Mouse (Mus musculus): ENCODE measurements around the gene Fam180a. TPM values are rescaled to one million over a fixed set of nuclear protein-coding genes. Genes with fewer than 3 reads are reported as not detected.

Fam180a gene
- polyA plus RNA-seq, 1 experiment from 2014 or later: not detected

DNA sequence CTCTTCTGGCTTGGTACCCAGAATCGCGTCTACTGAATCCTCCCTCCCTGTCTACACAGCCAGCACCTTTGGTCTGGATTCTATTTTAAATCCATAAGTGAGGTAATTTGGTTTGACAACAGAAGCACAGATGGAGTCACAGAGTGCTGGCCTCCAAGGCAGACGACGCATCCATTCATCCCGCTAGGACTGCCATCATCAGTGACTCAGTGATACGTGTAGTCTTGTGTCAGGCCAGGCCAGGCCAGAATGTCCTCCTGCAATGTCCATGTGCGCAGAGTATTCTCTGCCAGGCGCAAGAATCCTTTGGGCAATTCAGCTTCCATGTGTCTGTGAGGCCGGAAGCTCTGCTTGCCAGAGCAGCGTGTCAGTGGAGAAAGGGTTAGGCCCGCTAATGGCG lies 4.0 kb upstream of the Fam180a start:
- Histone ChIP-seq H3K27me3 (ENCODE audit: control insufficient read depth, insufficient read depth, low read length) (no peaks in the 10 kb centered on the region), H3K4me2 (ENCODE audit: low read depth, low read length) (no peak overlapping the region), H3K4me3 (ENCODE audit: low read depth, low read length) (no peak overlapping the region), H3K9ac (replicated peaks; ENCODE audit: low read depth, low read length) (no peak overlapping the region), H3K9me3 (ENCODE audit: control insufficient read depth, low read length) (no peaks in the 10 kb centered on the region), H3K4me1 (ENCODE audit: control insufficient read depth, insufficient read depth, low read length) (no peaks in the 10 kb centered on the region), H3K36me3 (ENCODE audit: control insufficient read depth, insufficient read depth, low read length) (no peaks in the 10 kb centered on the region), H3K27ac (ENCODE audit: low read depth, low read length) (no peak overlapping the region)
- no peak for ATAC-seq (ENCODE audit: low read depth)
- 98% methylated on average over 12 of the region's 12 CpGs for WGBS

DNA sequence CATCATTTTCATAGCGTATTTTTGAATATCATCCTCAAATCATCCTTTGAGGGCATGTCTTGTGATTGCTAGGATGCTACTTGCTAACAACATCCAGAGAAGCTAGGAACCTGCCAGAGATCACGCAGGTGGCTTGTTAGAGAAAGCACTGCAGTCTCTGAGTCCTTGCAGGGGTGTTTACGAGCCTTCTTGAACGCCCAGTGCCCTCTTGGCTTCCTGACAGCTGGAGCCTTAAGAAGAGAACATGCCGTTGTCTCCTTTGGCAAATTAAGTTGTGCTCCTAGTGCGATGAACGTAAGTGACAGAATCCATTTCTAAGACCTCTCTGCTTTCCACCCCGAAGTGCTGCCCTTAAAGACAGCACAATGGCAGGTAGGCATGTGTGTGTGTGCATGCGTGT lies 1.6 kb downstream of the Fam180a start:
- no peak for ATAC-seq (ENCODE audit: low read depth)
- H3K4me2 ChIP-seq (ENCODE audit: low read depth, low read length): no peak overlapping the region
- WGBS: 74% methylated on average over 9 of the region's 9 CpGs

DNA sequence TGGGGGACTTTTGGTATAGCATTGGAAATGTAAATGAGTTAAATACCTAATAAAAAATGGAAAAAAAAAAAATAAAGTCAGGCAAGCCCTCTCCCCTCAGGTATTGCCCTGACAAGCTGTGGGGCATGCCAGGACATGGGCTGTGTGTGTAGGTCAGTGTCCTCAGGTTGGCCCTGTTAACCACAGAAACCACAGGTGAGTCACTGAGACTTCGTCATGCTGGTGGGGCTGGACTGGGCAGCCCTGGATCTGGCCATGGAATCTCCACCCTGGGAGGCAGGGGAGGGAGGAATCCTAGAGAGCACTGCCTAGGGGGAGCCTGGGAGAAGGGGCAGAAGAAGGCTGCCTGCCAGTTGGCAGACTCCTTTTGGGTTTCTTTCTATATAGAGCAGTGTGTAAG lies 2.9 kb downstream of the Fam180a start:
- Histone ChIP-seq H3K9me3 (ENCODE audit: control insufficient read depth, low read length) (no peaks in the 10 kb centered on the region), H3K4me2 (ENCODE audit: low read depth, low read length) (no peak overlapping the region), H3K27ac (ENCODE audit: low read depth, low read length) (no peak overlapping the region), H3K9ac (replicated peaks; ENCODE audit: low read depth, low read length) (no peak overlapping the region), H3K4me1 (ENCODE audit: control insufficient read depth, insufficient read depth, low read length) (no peaks in the 10 kb centered on the region), H3K36me3 (ENCODE audit: control insufficient read depth, insufficient read depth, low read length) (no peaks in the 10 kb centered on the region), H3K27me3 (ENCODE audit: control insufficient read depth, insufficient read depth, low read length) (no peaks in the 10 kb centered on the region), H3K4me3 (ENCODE audit: low read depth, low read length) (no peak overlapping the region)
- ATAC-seq (ENCODE audit: low read depth): no peak
- 90% methylated on average over 1 of the region's 1 CpGs for WGBS

More for the DNA sequence above, 1.6 kb downstream of the Fam180a start:
- H3K27ac ChIP-seq (ENCODE audit: low read depth, low read length): no peak overlapping the region
- no peaks in the 10 kb centered on the region for H3K9me3 ChIP-seq (ENCODE audit: control insufficient read depth, low read length)
- H3K4me1 ChIP-seq (ENCODE audit: control insufficient read depth, insufficient read depth, low read length): no peaks in the 10 kb centered on the region
- no peak overlapping the region for H3K4me3 ChIP-seq (ENCODE audit: low read depth, low read length)
- H3K27me3 ChIP-seq (ENCODE audit: control insufficient read depth, insufficient read depth, low read length): no peaks in the 10 kb centered on the region
- H3K9ac ChIP-seq (replicated peaks; ENCODE audit: low read depth, low read length): no peak overlapping the region
- H3K36me3 ChIP-seq (ENCODE audit: control insufficient read depth, insufficient read depth, low read length): no peaks in the 10 kb centered on the region

DNA sequence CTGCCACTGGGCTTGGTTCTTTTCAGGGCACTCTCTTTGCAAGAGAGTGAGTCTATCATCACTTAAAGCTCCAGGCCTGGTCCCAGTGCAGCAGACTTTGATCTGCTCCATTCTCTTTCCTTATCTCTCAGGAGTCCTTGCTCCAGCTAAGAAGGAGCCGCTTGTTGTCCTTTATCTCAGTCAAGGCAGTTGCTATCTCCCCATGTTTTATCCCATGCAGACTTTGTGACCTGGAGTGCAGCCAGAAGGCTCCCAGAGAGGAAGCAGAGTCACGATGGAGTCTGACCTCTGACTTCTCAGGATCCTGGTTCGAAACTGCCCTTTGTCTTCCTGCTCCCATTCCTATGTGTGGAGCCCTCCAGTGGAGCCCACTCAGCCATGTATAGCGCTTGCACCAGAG lies 4.8 kb downstream of the Fam180a start:
- H3K27ac ChIP-seq (ENCODE audit: low read depth, low read length): no peak overlapping the region
- no peaks in the 10 kb centered on the region for H3K27me3 ChIP-seq (ENCODE audit: control insufficient read depth, insufficient read depth, low read length)
- H3K4me3 ChIP-seq (ENCODE audit: low read depth, low read length): no peak overlapping the region
- no peaks in the 10 kb centered on the region for H3K4me1 ChIP-seq (ENCODE audit: control insufficient read depth, insufficient read depth, low read length)
- ATAC-seq (ENCODE audit: low read depth): no peak
- no peaks in the 10 kb centered on the region for H3K36me3 ChIP-seq (ENCODE audit: control insufficient read depth, insufficient read depth, low read length)
- 85% methylated on average over 4 of the region's 4 CpGs for WGBS
- H3K4me2 ChIP-seq (ENCODE audit: low read depth, low read length): no peak overlapping the region
- no peak overlapping the region for H3K9ac ChIP-seq (replicated peaks; ENCODE audit: low read depth, low read length)
- no peaks in the 10 kb centered on the region for H3K9me3 ChIP-seq (ENCODE audit: control insufficient read depth, low read length)

DNA sequence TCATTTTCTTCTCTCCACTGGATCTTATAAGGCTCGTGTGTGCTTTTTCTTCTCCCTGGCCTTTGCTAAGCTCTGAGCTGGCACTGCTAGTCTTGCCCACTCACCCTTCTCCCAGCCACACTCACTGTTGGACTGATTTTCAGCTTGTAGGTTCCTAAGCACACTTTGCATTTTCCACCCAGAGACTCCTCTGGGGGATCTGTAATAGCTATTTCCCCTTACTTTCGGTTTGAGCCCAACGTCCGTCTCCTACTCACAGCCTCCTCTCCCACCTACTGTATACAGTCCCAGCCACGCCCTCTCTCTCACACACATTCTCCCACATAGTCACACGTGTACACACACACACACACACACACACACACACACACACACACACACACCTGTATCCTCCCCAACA lies 6.1 kb downstream of the Fam180a start:
- Histone ChIP-seq H3K9me3 (ENCODE audit: control insufficient read depth, low read length) (no peaks in the 10 kb centered on the region), H3K9ac (replicated peaks; ENCODE audit: low read depth, low read length) (no peak overlapping the region), H3K36me3 (ENCODE audit: control insufficient read depth, insufficient read depth, low read length) (no peaks in the 10 kb centered on the region), H3K27ac (ENCODE audit: low read depth, low read length) (no peak overlapping the region), H3K4me2 (ENCODE audit: low read depth, low read length) (no peak overlapping the region), H3K4me3 (ENCODE audit: low read depth, low read length) (no peak overlapping the region), H3K4me1 (ENCODE audit: control insufficient read depth, insufficient read depth, low read length) (no peaks in the 10 kb centered on the region), H3K27me3 (ENCODE audit: control insufficient read depth, insufficient read depth, low read length) (no peaks in the 10 kb centered on the region)
- ATAC-seq (ENCODE audit: low read depth): no peak
- WGBS: 84% methylated on average over 6 of the region's 6 CpGs

DNA sequence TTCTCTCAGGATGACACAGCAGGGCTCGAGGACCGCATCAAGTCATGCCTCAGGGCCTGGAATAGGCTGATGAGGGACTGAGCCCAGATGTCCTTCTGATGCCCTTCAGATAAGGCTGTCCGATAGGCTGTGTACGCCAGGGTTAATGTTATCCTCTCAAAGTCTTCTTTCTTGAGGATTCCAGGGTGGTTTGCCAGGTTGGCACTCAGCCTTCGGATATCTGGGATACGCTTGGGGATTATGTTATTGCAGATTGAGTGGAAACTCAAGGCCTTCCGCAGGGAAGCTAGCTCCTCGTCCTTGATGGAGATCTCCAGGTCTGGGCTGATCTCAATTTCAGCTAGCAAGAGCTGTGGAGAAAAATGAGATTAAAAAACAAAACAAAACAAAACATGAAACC lies 12.4 kb downstream of the Fam180a start:
- H3K27me3 ChIP-seq (ENCODE audit: control insufficient read depth, insufficient read depth, low read length): no peaks in the 10 kb centered on the region
- WGBS: 95% methylated on average over 8 of the region's 8 CpGs
- H3K9ac ChIP-seq (replicated peaks; ENCODE audit: low read depth, low read length): no peak overlapping the region
- H3K27ac ChIP-seq (ENCODE audit: low read depth, low read length): no peak overlapping the region
- no peaks in the 10 kb centered on the region for H3K9me3 ChIP-seq (ENCODE audit: control insufficient read depth, low read length)
- no peak overlapping the region for H3K4me2 ChIP-seq (ENCODE audit: low read depth, low read length)
- H3K4me1 ChIP-seq (ENCODE audit: control insufficient read depth, insufficient read depth, low read length): no peaks in the 10 kb centered on the region
- no peak for ATAC-seq (ENCODE audit: low read depth)
- H3K4me3 ChIP-seq (ENCODE audit: low read depth, low read length): no peak overlapping the region
- no peaks in the 10 kb centered on the region for H3K36me3 ChIP-seq (ENCODE audit: control insufficient read depth, insufficient read depth, low read length)

DNA sequence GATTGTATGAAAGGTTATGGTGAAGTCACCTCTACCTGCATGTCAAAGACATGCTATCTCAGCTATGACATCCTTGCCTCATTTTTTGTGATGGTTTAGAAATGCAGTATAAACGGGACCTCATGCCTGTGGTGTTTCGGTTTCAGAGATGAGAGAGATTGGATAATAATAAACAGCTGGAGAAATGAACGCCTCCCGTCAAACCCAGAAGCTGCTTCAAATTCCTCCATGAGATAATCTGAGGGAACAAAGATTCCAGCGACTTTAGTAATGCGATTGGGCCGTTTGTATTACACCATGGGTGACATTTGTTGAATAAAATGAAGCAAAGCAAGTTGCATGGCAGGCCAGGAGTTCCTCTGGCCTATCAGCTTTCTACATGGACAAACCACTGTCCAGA lies 16.5 kb downstream of the Fam180a start:
- Histone ChIP-seq H3K9ac (replicated peaks; ENCODE audit: low read depth, low read length) (no peak overlapping the region), H3K4me1 (ENCODE audit: control insufficient read depth, insufficient read depth, low read length) (no peaks in the 10 kb centered on the region), H3K9me3 (ENCODE audit: control insufficient read depth, low read length) (no peaks in the 10 kb centered on the region), H3K4me3 (ENCODE audit: low read depth, low read length) (no peak overlapping the region), H3K4me2 (ENCODE audit: low read depth, low read length) (no peak overlapping the region), H3K27ac (ENCODE audit: low read depth, low read length) (no peak overlapping the region), H3K27me3 (ENCODE audit: control insufficient read depth, insufficient read depth, low read length) (no peaks in the 10 kb centered on the region), H3K36me3 (ENCODE audit: control insufficient read depth, insufficient read depth, low read length) (no peaks in the 10 kb centered on the region)
- ATAC-seq (ENCODE audit: low read depth): no peak
- WGBS: 88% methylated on average over 7 of the region's 7 CpGs

DNA sequence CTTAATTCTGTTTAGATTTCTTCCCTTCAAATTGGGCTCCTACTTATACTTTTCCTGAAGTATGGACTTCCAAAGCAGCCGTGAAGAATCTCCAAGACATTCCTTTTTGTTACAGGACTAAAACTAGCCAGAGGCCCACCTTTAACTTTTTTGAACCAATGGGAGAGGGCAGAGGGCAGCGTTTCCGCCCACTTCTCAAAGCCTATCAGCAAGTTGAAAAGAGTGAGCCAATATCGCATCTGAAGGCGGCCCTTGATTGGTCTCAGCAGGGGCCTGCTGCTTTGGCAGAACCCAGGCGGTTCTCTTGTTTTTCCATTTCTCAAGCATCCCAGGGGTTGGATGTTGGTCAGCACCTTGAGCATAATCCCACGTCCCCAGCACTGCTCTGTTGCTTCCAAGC lies 17.9 kb downstream of the Fam180a start, which contains the start of gene Slc13a4:
Gene Slc13a4 (minus strand): TSS at position 95 of the 400 bp plus-strand sequence.
- ATAC-seq (ENCODE audit: low read depth): no peak
- no peaks in the 10 kb centered on the region for H3K36me3 ChIP-seq (ENCODE audit: control insufficient read depth, insufficient read depth, low read length)
- H3K4me3 ChIP-seq (ENCODE audit: low read depth, low read length): no peak within 1 kb of the TSS
- 30% methylated on average over 7 of the region's 7 CpGs for WGBS
- no peaks in the 10 kb centered on the region for H3K9me3 ChIP-seq (ENCODE audit: control insufficient read depth, low read length)
- no peaks in the 10 kb centered on the region for H3K4me1 ChIP-seq (ENCODE audit: control insufficient read depth, insufficient read depth, low read length)
- no peak within 1 kb of the TSS for H3K4me2 ChIP-seq (ENCODE audit: low read depth, low read length)
- H3K9ac ChIP-seq (replicated peaks; ENCODE audit: low read depth, low read length): no peak within 1 kb of the TSS
- H3K27ac ChIP-seq (ENCODE audit: low read depth, low read length): no peak within 1 kb of the TSS
- H3K27me3 ChIP-seq (ENCODE audit: control insufficient read depth, insufficient read depth, low read length): no peaks in the 10 kb centered on the region

DNA sequence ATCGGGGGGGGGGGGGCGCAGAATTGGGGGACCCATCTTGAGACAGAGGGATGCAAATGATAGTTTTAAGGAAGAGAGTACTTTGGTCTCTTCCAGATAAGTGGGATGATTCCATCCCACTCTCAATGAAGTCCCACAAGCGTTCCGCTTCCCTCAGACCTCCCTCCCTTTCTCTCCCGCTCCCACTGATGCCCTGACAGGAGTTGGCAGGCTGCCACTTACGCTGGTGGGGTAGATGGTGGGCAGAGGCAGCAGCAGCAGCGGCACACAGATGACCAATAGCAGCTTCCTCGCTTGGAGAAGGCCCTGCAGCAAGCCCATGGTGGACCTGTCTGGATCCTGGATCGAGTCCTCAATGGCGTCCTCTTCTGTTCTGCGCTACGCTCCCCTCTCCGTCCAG lies 18.8 kb downstream of the Fam180a start:
- 75% methylated on average over 13 of the region's 13 CpGs for WGBS
- H3K4me2 ChIP-seq (ENCODE audit: low read depth, low read length): no peak overlapping the region
- no peaks in the 10 kb centered on the region for H3K4me1 ChIP-seq (ENCODE audit: control insufficient read depth, insufficient read depth, low read length)
- H3K9me3 ChIP-seq (ENCODE audit: control insufficient read depth, low read length): no peaks in the 10 kb centered on the region
- ATAC-seq (ENCODE audit: low read depth): no peak
- no peak overlapping the region for H3K4me3 ChIP-seq (ENCODE audit: low read depth, low read length)
- H3K27me3 ChIP-seq (ENCODE audit: control insufficient read depth, insufficient read depth, low read length): no peaks in the 10 kb centered on the region
- no peaks in the 10 kb centered on the region for H3K36me3 ChIP-seq (ENCODE audit: control insufficient read depth, insufficient read depth, low read length)
- H3K27ac ChIP-seq (ENCODE audit: low read depth, low read length): no peak overlapping the region
- H3K9ac ChIP-seq (replicated peaks; ENCODE audit: low read depth, low read length): no peak overlapping the region
